Mouse (Mus musculus): Measurements from ENCODE around the gene Vwce. TPM values are rescaled to one million over a fixed set of nuclear protein-coding genes. Genes with fewer than 3 reads are reported as not detected.

Vwce gene
- total RNA-seq (2021): under 1 TPM; 0.35 to 0.66 TPM

DNA sequence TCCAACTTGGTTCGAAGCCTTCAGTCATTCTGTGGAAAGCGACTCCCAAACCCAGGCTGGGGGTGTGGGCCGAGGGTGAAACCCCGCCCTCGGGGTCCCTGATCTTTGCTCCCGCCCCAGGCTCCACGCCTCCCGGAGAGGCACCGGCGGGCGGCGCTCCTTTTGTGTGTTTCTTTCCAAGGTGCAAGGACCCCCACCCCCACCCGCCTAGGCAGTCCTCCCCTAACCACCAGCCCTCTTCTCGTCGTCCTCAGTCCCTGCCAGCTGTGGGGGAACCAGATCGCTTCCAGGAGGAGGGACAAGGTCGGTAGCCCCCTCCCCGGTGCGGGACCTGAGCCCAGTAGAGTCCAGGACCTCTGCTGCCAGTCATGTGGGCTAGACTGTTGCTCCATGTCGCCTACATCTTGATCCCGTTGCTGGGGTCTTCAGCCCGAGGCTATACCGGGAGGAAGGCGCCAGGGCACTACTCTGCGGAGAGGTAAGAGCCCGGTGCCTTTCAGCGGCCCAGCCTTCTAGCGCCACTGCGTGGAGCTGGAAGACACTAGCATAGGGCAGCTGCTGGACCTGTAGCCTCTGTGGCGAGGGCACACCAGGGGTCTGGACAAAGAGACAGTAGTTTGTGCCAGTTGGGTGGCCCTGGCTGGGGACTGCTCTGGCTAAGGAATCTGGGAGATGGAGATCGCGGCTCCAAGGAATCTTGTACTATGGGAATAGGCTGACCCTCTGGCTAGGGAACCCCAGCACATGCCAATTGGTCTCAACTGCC lies at the start of gene Vwce:
Vwce (plus strand) TSS at position 108 of the 766 bp plus-strand sequence.
- intact Hi-C loops (cut with DNase I): no loop called here
- peak in 1 of 2 experiments; percentile 47 for DNase-seq (ENCODE audit: low spot score in 2 of 2)

DNA sequence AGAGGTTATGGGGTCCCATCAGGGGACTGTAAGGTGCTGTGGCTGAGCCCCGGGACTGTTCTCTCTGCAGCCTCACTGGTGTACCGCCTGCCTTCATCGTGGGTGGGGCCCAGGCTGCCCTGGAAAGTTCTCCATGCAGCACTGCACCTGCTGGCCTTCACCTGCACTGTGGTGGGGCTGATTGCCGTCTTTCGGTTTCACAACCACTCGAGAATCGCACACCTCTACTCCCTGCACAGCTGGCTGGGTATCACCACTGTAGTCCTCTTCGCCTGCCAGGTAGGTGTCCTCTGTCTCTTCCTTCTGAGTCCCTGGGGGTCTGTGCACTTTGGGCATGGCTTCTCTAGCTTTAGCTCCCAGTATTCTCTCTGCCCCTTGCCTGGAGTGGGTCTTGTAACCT lies 48.9 kb upstream of the Vwce start:
- intact Hi-C loops (cut with DNase I): no loop called here
- DNase-seq (ENCODE audit: low spot score in 2 of 2): no peak

GRCm38 (mm10) chr19:10587231-10587630 lies 46.8 kb upstream of the Vwce start:
- DNase-seq (ENCODE audit: low spot score in 2 of 2): no peak

DNA sequence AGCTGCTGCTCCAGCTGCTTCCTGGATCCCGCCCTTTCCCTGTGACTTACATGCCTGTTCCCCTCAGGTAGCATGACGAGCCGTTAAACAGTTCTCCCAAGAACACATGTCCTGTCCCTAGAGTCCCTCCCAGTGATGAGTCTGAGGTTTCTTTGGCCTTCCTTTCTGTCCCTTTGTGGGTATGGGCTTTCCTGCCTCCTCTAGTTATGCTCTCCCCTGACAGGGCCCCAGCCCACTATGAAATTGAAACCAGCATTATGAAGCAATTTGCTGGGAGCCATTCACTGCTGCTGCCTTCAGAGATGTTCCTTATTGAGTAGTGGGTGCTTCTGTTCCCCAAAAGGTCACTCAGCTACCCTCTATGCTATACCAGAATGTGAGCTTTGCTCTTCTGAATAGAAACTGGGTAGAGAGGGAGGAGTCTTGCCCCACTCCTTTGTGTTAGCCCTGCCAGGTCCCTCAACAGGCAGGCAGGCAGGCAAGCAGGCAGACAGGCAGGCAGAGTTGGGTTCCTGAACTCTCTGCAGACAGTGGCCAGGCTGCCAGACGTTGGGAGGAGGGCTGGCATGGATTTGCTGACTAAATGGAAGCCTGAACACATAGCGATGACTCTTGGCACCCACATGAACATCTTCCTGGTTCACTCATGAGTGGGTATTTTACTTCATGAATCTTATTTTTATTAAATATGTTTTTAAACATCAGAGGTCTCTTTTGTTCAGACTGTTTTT lies 44.7 kb upstream of the Vwce start:
- DNase-seq (ENCODE audit: low spot score in 2 of 2): no peak
- intact Hi-C loops (cut with DNase I): no loop called here

More at GRCm38 (mm10) chr19:10587231-10587630, 46.8 kb upstream of the Vwce start:
- intact Hi-C loops (cut with DNase I): no loop called here

GRCm38 (mm10) chr19:10590301-10590700 lies 43.7 kb upstream of the Vwce start:
- DNase-seq (ENCODE audit: low spot score in 2 of 2): no peak
- intact Hi-C loops (cut with DNase I): no loop called here

DNA sequence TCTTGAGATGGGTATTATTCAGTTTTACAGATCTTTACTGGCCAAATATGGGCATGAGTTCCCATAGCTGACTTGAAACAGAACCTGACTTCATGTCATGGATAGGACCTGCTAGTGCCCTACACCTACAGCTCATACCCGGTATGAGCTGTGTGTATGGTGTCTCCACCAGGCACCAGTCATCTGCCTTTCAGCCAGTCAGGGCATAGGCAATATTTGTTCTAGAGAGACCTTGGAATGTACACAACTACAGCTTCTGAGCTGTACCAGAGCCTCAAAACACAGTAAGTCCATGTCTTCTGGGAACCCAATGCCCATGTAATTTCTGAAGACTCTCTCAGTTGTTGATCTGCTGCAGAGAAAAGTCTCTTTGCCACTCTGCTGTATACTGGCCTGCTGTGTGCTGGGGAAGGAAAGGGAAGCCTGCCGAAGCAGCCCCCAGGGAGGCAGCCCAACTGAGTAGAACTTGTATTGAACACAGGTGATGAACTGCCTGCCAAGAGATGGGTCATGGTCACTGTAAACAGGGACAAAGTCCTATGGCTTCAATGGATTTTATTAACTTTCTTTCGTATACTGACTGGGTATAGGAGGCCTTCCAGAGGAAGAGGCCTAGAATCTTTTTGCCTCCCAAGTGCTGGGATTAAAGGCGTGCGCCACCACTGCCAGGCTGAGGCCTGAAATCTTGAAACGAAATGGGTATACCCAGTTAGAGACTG lies 42.2 kb upstream of the Vwce start:
- intact Hi-C loops (cut with DNase I): no loop called here
- DNase-seq (ENCODE audit: low spot score in 2 of 2): no peak

- intact Hi-C loops (cut with DNase I): no loop called here
- DNase-seq (ENCODE audit: low spot score in 2 of 2): no peak
These were observed 35.8 kb upstream of the Vwce start for GRCm38 (mm10) chr19:10598188-10598587.

DNA sequence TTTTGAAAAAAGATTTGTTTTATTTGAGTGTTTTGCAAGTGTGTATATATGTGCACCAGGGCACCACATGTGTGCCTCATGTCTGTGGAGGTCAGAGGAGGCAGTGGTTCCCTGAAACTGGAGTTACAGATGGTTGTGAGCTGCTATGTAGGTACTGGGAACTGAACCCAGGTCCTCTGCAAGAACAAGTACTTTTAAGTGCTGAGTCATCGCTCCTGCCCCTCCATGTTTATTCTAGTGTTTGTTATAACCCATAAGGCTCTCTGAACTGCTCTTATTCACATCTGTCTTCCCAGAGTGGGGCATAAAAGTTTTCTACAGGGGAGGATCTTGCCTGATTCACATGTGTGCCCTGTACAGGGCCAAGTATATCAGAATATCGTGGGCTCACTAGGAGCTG lies 34.4 kb upstream of the Vwce start:
- intact Hi-C loops (cut with DNase I): no loop called here
- no peak for DNase-seq (ENCODE audit: low spot score in 2 of 2)

DNA sequence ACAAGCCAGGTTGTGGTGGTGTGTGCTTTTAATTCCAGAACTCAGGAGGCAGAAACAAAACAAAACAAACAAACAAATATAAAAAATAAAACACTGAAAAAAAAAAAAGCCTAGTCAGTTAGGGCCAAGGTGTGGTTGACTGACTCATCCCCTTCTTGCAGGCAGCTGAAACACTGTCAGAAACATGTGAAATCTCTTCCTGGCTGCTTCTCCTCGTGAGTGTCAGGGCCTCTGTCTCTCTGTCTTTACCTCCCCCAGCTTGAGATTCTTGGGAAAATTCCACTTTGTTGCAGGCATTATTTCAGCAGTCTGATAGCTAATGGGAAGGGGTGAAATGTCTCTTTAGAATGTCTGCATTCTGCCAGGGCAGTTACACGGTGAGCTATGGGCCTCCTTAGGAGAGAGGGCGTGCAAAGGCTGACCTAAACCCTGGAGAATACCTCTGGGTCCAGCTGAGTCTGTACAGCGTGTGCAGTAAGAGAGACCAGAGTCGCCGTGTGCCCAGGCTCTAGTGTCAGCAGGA lies 31.7 kb upstream of the Vwce start:
- DNase-seq (ENCODE audit: low spot score in 2 of 2): no peak
- intact Hi-C loops (cut with DNase I): no loop called here

DNA sequence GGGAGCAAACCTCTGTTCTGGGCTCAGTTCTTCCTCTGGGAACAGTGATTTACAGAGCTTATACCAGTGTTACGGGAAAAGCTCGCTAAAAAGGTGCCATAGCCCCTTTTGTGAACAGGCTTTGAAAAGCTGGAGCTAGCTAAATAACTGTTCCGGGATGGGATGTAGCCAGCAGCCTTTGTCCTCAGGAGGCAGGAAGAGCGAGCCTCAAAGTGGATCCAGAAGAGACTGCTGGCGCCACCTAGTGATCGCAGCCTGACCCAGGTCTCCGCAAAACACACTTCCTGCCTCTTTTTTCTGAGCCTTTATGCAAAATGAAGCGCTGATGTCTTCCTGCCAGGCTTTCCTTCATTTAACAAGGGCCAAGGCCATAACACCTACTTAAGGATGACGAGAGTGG lies 31.2 kb upstream of the Vwce start:
- intact Hi-C loops (cut with DNase I): no loop called here
- peak; percentile 79 to 82 for DNase-seq (ENCODE audit: low spot score in 2 of 2)

DNA sequence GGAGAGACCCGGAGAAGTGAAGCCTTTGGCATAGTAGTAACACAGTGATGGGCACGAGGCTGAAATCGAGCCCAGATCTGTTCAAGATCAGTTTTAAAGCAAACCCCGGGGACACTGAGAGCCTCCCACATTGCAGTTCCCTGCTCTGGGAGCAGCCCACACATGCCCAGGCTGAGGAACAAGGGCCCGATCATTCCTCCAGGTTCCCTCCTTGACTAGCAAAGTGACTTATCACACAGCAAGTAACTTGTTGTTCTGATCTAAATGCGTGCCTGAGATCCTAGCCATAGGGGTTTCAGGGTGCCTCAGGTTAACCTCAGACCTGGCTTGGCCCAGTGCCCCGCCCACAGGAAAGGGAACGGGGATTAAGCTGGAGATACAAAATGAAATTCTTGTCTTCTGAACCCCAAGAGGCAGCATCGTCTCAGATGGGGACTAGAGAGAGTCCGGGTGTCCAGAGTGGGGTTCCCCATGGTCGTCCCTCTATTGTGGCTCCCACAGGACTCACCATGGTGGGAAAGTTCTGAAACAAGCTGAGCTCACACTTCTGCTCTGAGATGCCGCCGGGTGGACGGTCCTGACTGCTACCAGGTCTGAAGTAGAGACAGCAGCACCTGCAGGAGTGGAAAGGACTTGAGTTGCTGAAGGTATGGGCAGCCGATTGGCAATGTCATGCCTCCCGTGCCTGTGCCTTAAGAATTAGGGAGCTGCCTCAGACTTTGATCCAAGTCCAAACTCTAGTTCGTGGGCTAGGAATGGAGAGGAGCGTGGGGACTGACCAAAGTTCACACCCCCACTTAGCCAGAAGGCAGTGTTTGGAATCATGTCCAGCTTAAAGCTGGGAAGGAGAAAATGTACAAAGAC lies 30.1 kb upstream of the Vwce start:
- intact Hi-C loops (cut with DNase I): loop anchor here (2.0 kb wide), 1 partner anchor 49 kb away; no protein-coding TSS in a partner anchor
- DNase-seq (ENCODE audit: low spot score in 2 of 2): no peak

- no peak for DNase-seq (ENCODE audit: low spot score in 2 of 2)
- intact Hi-C loops (cut with DNase I): loop anchor here (2.0 kb wide), 1 partner anchor 50 kb away; no protein-coding TSS in a partner anchor
These were observed 29.5 kb upstream of the Vwce start for GRCm38 (mm10) chr19:10604534-10604933.

GRCm38 (mm10) chr19:10605293-10605900 lies 28.6 kb upstream of the Vwce start, which contains the start of the genes Ddb1 and Tkfc:
TSS of gene Ddb1 (plus strand) at chr19:10605327.
TSS of gene Tkfc (minus strand) at chr19:10605654.
- intact Hi-C loops (cut with DNase I): loop anchor here (1.0 to 2.0 kb wide), 2 partner anchors 28 to 51 kb away; partner anchors contain the start of genes Cyb561a3 and Tmem138
- peak; percentile 99 for DNase-seq (ENCODE audit: low spot score in 2 of 2)

DNA sequence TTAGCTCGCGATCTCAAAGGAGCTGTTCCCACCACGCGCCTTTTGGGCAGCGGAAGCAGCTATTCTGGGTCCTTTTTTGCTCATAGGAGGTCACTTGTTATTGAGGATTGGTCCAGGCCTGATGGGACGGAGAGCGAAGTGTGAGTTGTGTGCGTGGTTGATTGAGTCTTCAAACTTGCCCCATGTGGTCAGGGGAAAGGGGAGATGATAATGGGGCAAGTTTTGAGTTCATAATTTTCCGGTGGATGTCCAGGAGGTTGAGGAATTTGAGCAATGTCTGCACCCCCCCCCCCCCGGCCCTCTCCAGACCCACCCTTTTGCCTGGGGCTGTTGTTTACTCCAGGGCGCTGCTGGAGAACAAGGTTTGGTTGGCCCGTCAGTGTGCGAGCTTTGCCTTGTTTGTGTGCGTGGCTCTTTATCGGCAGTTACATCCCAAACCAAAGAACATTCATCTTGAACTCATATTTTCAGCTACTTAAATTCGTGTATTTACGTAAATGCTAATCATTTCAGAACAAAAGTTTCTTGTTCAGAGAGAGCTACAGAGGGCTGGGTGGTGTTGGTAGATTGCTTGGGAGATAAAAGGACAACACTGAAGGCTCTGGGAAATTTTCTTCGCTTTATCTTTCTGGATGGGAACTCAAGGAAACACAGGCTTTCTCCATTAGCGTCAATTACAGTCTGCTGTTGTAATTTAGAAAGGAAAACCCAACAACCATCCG lies 28.0 kb upstream of the Vwce start:
- DNase-seq (ENCODE audit: low spot score in 2 of 2): no peak
- intact Hi-C loops (cut with DNase I): loop anchor here (1.0 to 2.0 kb wide), 2 partner anchors 29 to 51 kb away; partner anchors contain the start of genes Cyb561a3 and Tmem138

DNA sequence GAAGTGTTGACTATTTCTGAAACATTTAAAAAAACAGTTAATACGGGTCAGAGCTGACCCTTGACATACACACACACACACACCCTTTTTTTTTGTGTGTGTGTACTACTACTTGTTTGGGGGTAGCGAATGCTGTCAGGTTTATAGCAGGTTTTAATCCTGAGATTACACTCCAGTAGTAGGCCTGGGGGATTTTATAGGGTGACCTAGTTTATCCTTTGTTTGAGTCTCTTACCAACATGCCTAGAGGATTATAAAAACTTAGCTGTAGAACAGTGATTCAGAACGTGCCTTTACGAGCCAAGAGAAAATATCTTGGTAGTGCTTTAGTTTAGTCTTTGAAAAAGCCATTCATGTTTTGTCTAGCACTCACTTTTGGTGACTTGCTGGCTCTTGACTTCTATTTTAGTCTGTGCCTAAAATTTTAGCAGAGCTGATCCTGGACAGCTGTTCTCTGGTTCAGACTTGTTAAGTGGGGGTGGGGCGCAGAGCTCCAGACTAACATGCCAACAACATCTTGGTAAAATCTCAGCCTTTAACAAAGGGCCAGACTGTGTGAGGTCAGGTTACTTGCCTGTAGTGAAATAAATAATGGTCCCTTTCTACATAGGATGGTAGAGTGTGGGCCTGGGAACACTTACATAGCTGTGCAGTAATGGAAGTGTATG lies 25.3 kb upstream of the Vwce start:
- intact Hi-C loops (cut with DNase I): no loop called here
- DNase-seq (ENCODE audit: low spot score in 2 of 2): no peak

DNA sequence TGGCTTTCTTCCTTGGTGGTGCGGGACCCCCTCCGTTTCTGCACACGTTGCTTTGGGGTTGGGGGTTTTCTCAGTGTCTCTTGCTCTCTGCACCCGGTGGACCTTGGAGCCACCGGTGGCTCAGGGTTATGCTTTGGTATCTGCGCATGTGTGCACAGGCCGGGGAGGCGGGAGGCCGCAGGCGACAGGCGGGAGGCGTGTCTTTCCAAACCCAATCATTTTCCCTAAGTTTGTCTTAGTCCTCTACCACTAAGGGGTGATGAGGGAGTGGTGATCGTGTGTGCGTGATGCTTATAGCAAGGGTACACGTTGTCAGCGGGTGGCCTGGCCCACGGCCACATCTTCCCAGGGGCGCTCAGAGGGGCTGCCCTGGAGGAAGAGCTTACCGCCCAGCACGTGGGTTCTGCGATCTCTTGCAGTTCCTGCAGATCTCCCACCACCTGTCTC lies 882 bp downstream of the Vwce start:
- peak; percentile 63 for DNase-seq (ENCODE audit: low spot score in 2 of 2)

GRCm38 (mm10) chr19:10637840-10638239 lies 3.8 kb downstream of the Vwce start:
- intact Hi-C loops (cut with DNase I): no loop called here
- DNase-seq (ENCODE audit: low spot score in 2 of 2): no peak

More for the DNA sequence above, 882 bp downstream of the Vwce start:
- intact Hi-C loops (cut with DNase I): no loop called here
